Mouse (Mus musculus) heart, postnatal 0 days (tissue): ENCODE data around the gene Sh3bgrl2.

Experiments used
- CTCF ChIP-seq: IDR thresholded peaks from 2 replicates; pipeline ENCODE4 v1.5.1; 2016; ENCODE audit warnings: antibody characterized with exemption, control low read depth, low read depth
- EP300 ChIP-seq: IDR thresholded peaks from 2 replicates; pipeline ENCODE4 v1.6.1; 2016; ENCODE audit warnings: antibody characterized with exemption, low read depth

DNA sequence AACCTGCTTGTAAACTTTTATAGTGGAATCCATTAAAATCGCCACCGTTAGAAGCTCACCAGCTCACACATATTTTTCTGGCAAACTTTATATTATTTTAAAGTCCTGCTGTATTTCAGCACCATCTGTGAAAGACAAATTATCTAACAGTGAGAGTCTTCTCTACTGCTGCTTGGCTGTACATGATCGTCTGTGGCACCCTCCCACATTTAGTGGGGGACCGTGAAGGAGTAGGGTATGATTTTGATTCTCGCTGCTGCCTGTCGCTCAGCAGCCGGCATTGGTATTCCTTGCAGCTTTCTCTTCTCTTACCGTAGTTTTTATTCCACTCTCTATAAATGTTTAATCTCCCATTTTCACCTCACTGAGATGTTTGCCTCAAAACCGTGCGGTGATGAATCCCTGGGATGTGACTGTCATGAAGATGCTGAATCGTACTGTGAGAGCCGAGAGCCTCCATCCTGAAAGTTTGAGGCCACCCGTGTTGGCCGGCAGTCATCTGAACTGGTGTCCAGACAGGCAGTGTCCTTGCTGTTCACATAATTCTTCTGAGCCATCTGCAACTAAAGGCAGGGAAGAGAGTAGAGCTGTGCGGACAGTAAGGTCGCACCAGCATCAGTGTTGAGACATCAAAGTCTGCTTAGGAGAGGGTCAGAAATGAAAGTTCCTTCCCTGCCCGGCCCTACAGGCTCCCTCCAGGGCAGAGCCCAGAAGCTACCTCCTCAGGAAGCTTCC lies 38.4 kb downstream of the Sh3bgrl2 start:
- TF ChIP-seq EP300 = no peak
- TF ChIP-seq CTCF = no peak
